Mouse (Mus musculus): ENCODE data around the gene Arhgap33. TPM values are rescaled to one million over a fixed set of nuclear protein-coding genes. Genes with fewer than 3 reads are reported as not detected.

The Arhgap33 gene
- polyA plus RNA-seq, 1 experiment from 2014 or later = 41.1 TPM

GRCm38 (mm10) chr7:30553810-30554584, 19.1 kb upstream of the Arhgap33 start:
- Histone ChIP-seq H3K4me1 (ENCODE audit: control insufficient read depth, insufficient read depth, low read length) (peaks cover 17% of the 10 kb centered on the region), H3K27ac (ENCODE audit: low read depth, low read length) (no peak overlapping the region), H3K9ac (ENCODE audit: low read length) (peak overlapping the region; percentile 72; the same call in 1 of the 2 replicates), H3K9me3 (ENCODE audit: control insufficient read depth, low read length) (no peaks in the 10 kb centered on the region), H3K36me3 (ENCODE audit: control insufficient read depth, insufficient read depth, low read length) (peaks cover 14% of the 10 kb centered on the region; the same call in 1 of the 2 replicates), H3K4me3 (ENCODE audit: low read depth, low read length) (no peak overlapping the region; the same call in 1 of the 2 replicates), H3K27me3 (ENCODE audit: control insufficient read depth, insufficient read depth, low read length) (no peaks in the 10 kb centered on the region), H3K4me2 (peak overlapping the region; percentile 93; the same call in 1 of the 2 replicates)
- no peak for DNase-seq (ENCODE audit: low spot score, missing footprints)
- ATAC-seq (ENCODE audit: low FRiP score) = no peak
- WGBS = 89% methylated on average over 22 of the region's 22 CpGs

DNA sequence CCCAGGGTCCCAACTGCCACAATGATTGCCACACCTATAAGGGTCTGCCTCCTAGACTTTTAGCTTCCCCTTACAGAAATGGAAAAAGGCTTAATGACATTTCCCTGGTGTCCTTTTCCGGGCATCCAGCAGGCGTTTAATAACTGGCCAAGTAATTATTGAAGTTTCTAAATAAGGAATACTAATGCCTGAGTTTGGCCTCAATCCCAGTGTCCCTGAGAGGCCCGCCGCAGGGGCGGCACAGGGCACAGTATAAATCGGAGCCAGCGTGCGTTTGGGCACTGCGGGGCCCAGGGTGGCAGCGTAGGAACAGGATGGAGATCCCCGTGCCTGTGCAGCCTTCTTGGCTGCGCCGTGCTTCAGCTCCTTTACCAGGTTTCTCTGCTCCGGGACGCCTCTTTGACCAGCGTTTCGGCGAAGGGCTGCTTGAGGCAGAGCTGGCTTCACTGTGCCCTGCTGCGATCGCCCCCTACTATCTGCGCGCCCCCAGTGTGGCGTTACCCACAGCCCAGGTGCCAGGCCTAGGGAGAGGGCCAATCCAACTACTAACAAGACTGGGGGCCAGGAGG, 18.2 kb upstream of the Arhgap33 start:
- Histone ChIP-seq H3K4me2 (peak overlapping the region; percentile 93), H3K4me3 (ENCODE audit: low read depth, low read length) (peak overlapping the region; percentile 49), H3K27ac (ENCODE audit: low read depth, low read length) (no peak overlapping the region), H3K4me1 (ENCODE audit: control insufficient read depth, insufficient read depth, low read length) (peaks cover 12% of the 10 kb centered on the region), H3K27me3 (ENCODE audit: control insufficient read depth, insufficient read depth, low read length) (no peaks in the 10 kb centered on the region), H3K9ac (ENCODE audit: low read length) (peak overlapping the region; percentile 72), H3K9me3 (ENCODE audit: control insufficient read depth, low read length) (no peaks in the 10 kb centered on the region), H3K36me3 (ENCODE audit: control insufficient read depth, insufficient read depth, low read length) (peaks cover 14% of the 10 kb centered on the region; the same call in 1 of the 2 replicates)
- DNase-seq (ENCODE audit: low spot score, missing footprints) (no peak), ATAC-seq (ENCODE audit: low FRiP score) (no peak)
- WGBS = 10% methylated on average over 23 of the region's 23 CpGs

GRCm38 (mm10) chr7:30552102-30553020, 17.5 kb upstream of the Arhgap33 start, which contains the start of the genes Hspb6 and Proser3:
Gene Hspb6, plus strand, starts transcription at chr7:30552178.
Gene Proser3, minus strand, starts transcription at chr7:30552299.
- Histone ChIP-seq H3K4me1 (ENCODE audit: control insufficient read depth, insufficient read depth, low read length) (peaks cover 12% of the 10 kb centered on the region), H3K4me2 (peak within 1 kb of the TSS; percentile 93), H3K27me3 (ENCODE audit: control insufficient read depth, insufficient read depth, low read length) (no peaks in the 10 kb centered on the region), H3K36me3 (ENCODE audit: control insufficient read depth, insufficient read depth, low read length) (peaks cover 14% of the 10 kb centered on the region; the same call in 1 of the 2 replicates), H3K9ac (ENCODE audit: low read length) (peak within 1 kb of the TSS; percentile 72), H3K9me3 (ENCODE audit: control insufficient read depth, low read length) (no peaks in the 10 kb centered on the region), H3K4me3 (ENCODE audit: low read depth, low read length) (peak within 1 kb of the TSS; percentile 49), H3K27ac (ENCODE audit: low read depth, low read length) (peak within 1 kb of the TSS; percentile 70)
- ATAC-seq (ENCODE audit: low FRiP score) (peak; percentile 94), DNase-seq (ENCODE audit: low spot score, missing footprints) (peak; percentile 99)
- WGBS = 1% methylated on average over 44 of the region's 44 CpGs

GRCm38 (mm10) chr7:30551445-30552101, 16.7 kb upstream of the Arhgap33 start:
- ATAC-seq (ENCODE audit: low FRiP score) = peak; percentile 71
- no peaks in the 10 kb centered on the region for H3K27me3 ChIP-seq (ENCODE audit: control insufficient read depth, insufficient read depth, low read length)
- H3K4me3 ChIP-seq (ENCODE audit: low read depth, low read length) = peak overlapping the region; percentile 49
- H3K4me2 ChIP-seq = peak overlapping the region; percentile 93
- H3K9me3 ChIP-seq (ENCODE audit: control insufficient read depth, low read length) = no peaks in the 10 kb centered on the region
- peak overlapping the region; percentile 71 for H3K9ac ChIP-seq (ENCODE audit: low read length)
- peaks cover 12% of the 10 kb centered on the region for H3K4me1 ChIP-seq (ENCODE audit: control insufficient read depth, insufficient read depth, low read length)
- 2% methylated on average over 10 of the region's 10 CpGs for WGBS
- peaks cover 8% of the 10 kb centered on the region; the same call in 1 of the 2 replicates for H3K36me3 ChIP-seq (ENCODE audit: control insufficient read depth, insufficient read depth, low read length)
- DNase-seq (ENCODE audit: low spot score, missing footprints) = no peak
- H3K27ac ChIP-seq (ENCODE audit: low read depth, low read length) = peak overlapping the region; percentile 70

DNA sequence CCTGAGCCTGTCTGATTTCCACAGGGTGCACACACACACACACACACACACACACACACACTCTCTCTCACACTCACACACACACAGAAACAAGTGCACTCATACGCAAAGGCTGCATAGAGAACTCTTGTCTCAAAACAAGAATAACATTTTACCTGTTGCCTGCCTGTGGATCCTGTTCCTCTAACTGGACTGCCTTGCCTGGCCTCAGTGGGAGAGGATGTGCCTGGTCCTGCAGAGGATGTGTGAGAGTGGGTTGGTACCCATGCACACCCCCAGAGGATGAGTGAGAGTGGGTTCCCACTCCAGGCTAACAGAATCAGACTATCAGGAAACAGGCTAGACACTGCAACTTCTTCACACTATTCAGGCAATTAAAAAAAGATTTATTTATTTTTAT, 15.7 kb upstream of the Arhgap33 start:
- Histone ChIP-seq H3K4me1 (ENCODE audit: control insufficient read depth, insufficient read depth, low read length) (peaks cover 12% of the 10 kb centered on the region), H3K27me3 (ENCODE audit: control insufficient read depth, insufficient read depth, low read length) (no peaks in the 10 kb centered on the region), H3K9me3 (ENCODE audit: control insufficient read depth, low read length) (no peaks in the 10 kb centered on the region), H3K9ac (ENCODE audit: low read length) (no peak overlapping the region), H3K36me3 (ENCODE audit: control insufficient read depth, insufficient read depth, low read length) (peaks cover 5% of the 10 kb centered on the region; the same call in 1 of the 2 replicates), H3K4me3 (ENCODE audit: low read depth, low read length) (no peak overlapping the region), H3K4me2 (no peak overlapping the region), H3K27ac (ENCODE audit: low read depth, low read length) (no peak overlapping the region)
- 100% methylated on average over 1 of the region's 1 CpGs for WGBS
- no peak for ATAC-seq (ENCODE audit: low FRiP score)
- no peak for DNase-seq (ENCODE audit: low spot score, missing footprints)

- H3K4me3 ChIP-seq (ENCODE audit: low read depth, low read length) = no peak overlapping the region
- H3K27me3 ChIP-seq (ENCODE audit: control insufficient read depth, insufficient read depth, low read length) = no peaks in the 10 kb centered on the region
- no peak overlapping the region for H3K9ac ChIP-seq (ENCODE audit: low read length)
- H3K27ac ChIP-seq (ENCODE audit: low read depth, low read length) = no peak overlapping the region
- ATAC-seq (ENCODE audit: low FRiP score) (no peak), DNase-seq (ENCODE audit: low spot score, missing footprints) (no peak)
- H3K4me2 ChIP-seq = no peak overlapping the region
- no peaks in the 10 kb centered on the region; the same call in 1 of the 2 replicates for H3K36me3 ChIP-seq (ENCODE audit: control insufficient read depth, insufficient read depth, low read length)
- H3K4me1 ChIP-seq (ENCODE audit: control insufficient read depth, insufficient read depth, low read length) = peaks cover 12% of the 10 kb centered on the region
- 86% methylated on average over 2 of the region's 2 CpGs for WGBS
- no peaks in the 10 kb centered on the region for H3K9me3 ChIP-seq (ENCODE audit: control insufficient read depth, low read length)
Measured at GRCm38 (mm10) chr7:30549880-30550279, 15.0 kb upstream of the Arhgap33 start.

- no peak overlapping the region for H3K4me2 ChIP-seq
- no peak for ATAC-seq (ENCODE audit: low FRiP score)
- WGBS = 92% methylated on average over 2 of the region's 2 CpGs
- no peak for DNase-seq (ENCODE audit: low spot score, missing footprints)
- H3K4me1 ChIP-seq (ENCODE audit: control insufficient read depth, insufficient read depth, low read length) = no peaks in the 10 kb centered on the region
- no peak overlapping the region for H3K4me3 ChIP-seq (ENCODE audit: low read depth, low read length)
- no peak overlapping the region for H3K27ac ChIP-seq (ENCODE audit: low read depth, low read length)
- H3K9ac ChIP-seq (ENCODE audit: low read length) = no peak overlapping the region
- peaks cover 2% of the 10 kb centered on the region; the same call in 1 of the 2 replicates for H3K36me3 ChIP-seq (ENCODE audit: control insufficient read depth, insufficient read depth, low read length)
- no peaks in the 10 kb centered on the region for H3K9me3 ChIP-seq (ENCODE audit: control insufficient read depth, low read length)
- H3K27me3 ChIP-seq (ENCODE audit: control insufficient read depth, insufficient read depth, low read length) = no peaks in the 10 kb centered on the region
Measured at GRCm38 (mm10) chr7:30544327-30544726, 9.5 kb upstream of the Arhgap33 start.

GRCm38 (mm10) chr7:30540572-30540971, 5.7 kb upstream of the Arhgap33 start:
- Histone ChIP-seq H3K27ac (ENCODE audit: low read depth, low read length) (no peak overlapping the region), H3K36me3 (ENCODE audit: control insufficient read depth, insufficient read depth, low read length) (peaks cover 3% of the 10 kb centered on the region; the same call in 1 of the 2 replicates), H3K9ac (ENCODE audit: low read length) (no peak overlapping the region), H3K4me3 (ENCODE audit: low read depth, low read length) (no peak overlapping the region), H3K9me3 (ENCODE audit: control insufficient read depth, low read length) (no peaks in the 10 kb centered on the region), H3K4me2 (no peak overlapping the region), H3K27me3 (ENCODE audit: control insufficient read depth, insufficient read depth, low read length) (no peaks in the 10 kb centered on the region), H3K4me1 (ENCODE audit: control insufficient read depth, insufficient read depth, low read length) (peaks cover 4% of the 10 kb centered on the region)
- 89% methylated on average over 7 of the region's 7 CpGs for WGBS
- DNase-seq (ENCODE audit: low spot score, missing footprints) (no peak), ATAC-seq (ENCODE audit: low FRiP score) (no peak)

All from midbrain, embryonic 11.5 days (tissue).